Mouse (Mus musculus): ENCODE results near the gene Ulk3. TPM values are rescaled to one million over a fixed set of nuclear protein-coding genes. Genes with fewer than 3 reads are reported as not detected.

The Ulk3 gene
- polyA plus RNA-seq (2012; rRNA removed) = 23.2 and 34.2 TPM in 2 replicates

GRCm38 (mm10) chr9:57589224-57590126, at the start of gene Ulk3:
TSS of gene Ulk3 (plus strand) at chr9:57589452.
- TF ChIP-seq POLR2A (IDR thresholded peaks at IDR 0.05; ENCODE audit: borderline replicate concordance, extremely low read depth, low read depth, low read length) = peak; percentile 25; the same call in 1 of the 2 replicates
- no peak for TF ChIP-seq CTCF (IDR thresholded peaks at IDR 0.05; ENCODE audit: insufficient read depth, low read length)
- WGBS = under 1% methylated on average over 58 of the region's 58 CpGs
- Histone ChIP-seq H3K4me1 (ENCODE audit: control insufficient read depth, insufficient read depth, low read length) (peaks cover 4% of the 10 kb centered on the region; the same call in 1 of the 2 replicates), H3K4me3 (replicated peaks; ENCODE audit: extremely low read depth, low read depth, low read length) (peak within 1 kb of the TSS; percentile 84)
- peak; percentile 84 for DNase-seq

GRCm38 (mm10) chr9:57539550-57539949, 49.7 kb upstream of the Ulk3 start:
- Histone ChIP-seq H3K4me1 (ENCODE audit: control insufficient read depth, insufficient read depth, low read length) (peaks cover 3% of the 10 kb centered on the region; the same call in 1 of the 2 replicates), H3K4me3 (replicated peaks; ENCODE audit: extremely low read depth, low read depth, low read length) (no peak overlapping the region)
- TF ChIP-seq CTCF (IDR thresholded peaks at IDR 0.05; ENCODE audit: insufficient read depth, low read length) = no peak
- TF ChIP-seq POLR2A (IDR thresholded peaks at IDR 0.05; ENCODE audit: borderline replicate concordance, extremely low read depth, low read depth, low read length) = no peak
- 82% methylated on average over 2 of the region's 2 CpGs for WGBS
- no peak for DNase-seq

GRCm38 (mm10) chr9:57541312-57541711, 47.9 kb upstream of the Ulk3 start:
- peaks cover 3% of the 10 kb centered on the region; the same call in 1 of the 2 replicates for H3K4me1 ChIP-seq (ENCODE audit: control insufficient read depth, insufficient read depth, low read length)
- no peak overlapping the region for H3K4me3 ChIP-seq (replicated peaks; ENCODE audit: extremely low read depth, low read depth, low read length)
- WGBS = 0% methylated on average over 1 of the region's 1 CpGs
- DNase-seq = peak; percentile 42
- no peak for TF ChIP-seq CTCF (IDR thresholded peaks at IDR 0.05; ENCODE audit: insufficient read depth, low read length)
- TF ChIP-seq POLR2A (IDR thresholded peaks at IDR 0.05; ENCODE audit: borderline replicate concordance, extremely low read depth, low read depth, low read length) = no peak

GRCm38 (mm10) chr9:57543951-57544350, 45.3 kb upstream of the Ulk3 start:
- WGBS = 69% methylated on average over 3 of the region's 3 CpGs
- DNase-seq = no peak
- Histone ChIP-seq H3K4me1 (ENCODE audit: control insufficient read depth, insufficient read depth, low read length) (no peaks in the 10 kb centered on the region), H3K4me3 (replicated peaks; ENCODE audit: extremely low read depth, low read depth, low read length) (no peak overlapping the region)
- TF ChIP-seq CTCF (IDR thresholded peaks at IDR 0.05; ENCODE audit: insufficient read depth, low read length) (no peak), POLR2A (IDR thresholded peaks at IDR 0.05; ENCODE audit: borderline replicate concordance, extremely low read depth, low read depth, low read length) (no peak)

GRCm38 (mm10) chr9:57547287-57547686, 42.0 kb upstream of the Ulk3 start:
- Histone ChIP-seq H3K4me1 (ENCODE audit: control insufficient read depth, insufficient read depth, low read length) (peaks cover 2% of the 10 kb centered on the region; the same call in 1 of the 2 replicates), H3K4me3 (replicated peaks; ENCODE audit: extremely low read depth, low read depth, low read length) (no peak overlapping the region)
- DNase-seq = no peak
- WGBS = 52% methylated on average over 5 of the region's 5 CpGs
- no peak for TF ChIP-seq CTCF (IDR thresholded peaks at IDR 0.05; ENCODE audit: insufficient read depth, low read length)

GRCm38 (mm10) chr9:57547869-57548268, 41.4 kb upstream of the Ulk3 start:
- TF ChIP-seq POLR2A (IDR thresholded peaks at IDR 0.05; ENCODE audit: borderline replicate concordance, extremely low read depth, low read depth, low read length) (no peak), CTCF (IDR thresholded peaks at IDR 0.05; ENCODE audit: insufficient read depth, low read length) (no peak)
- WGBS = 80% methylated on average over 11 of the region's 11 CpGs
- Histone ChIP-seq H3K4me1 (ENCODE audit: control insufficient read depth, insufficient read depth, low read length) (peaks cover 2% of the 10 kb centered on the region; the same call in 1 of the 2 replicates), H3K4me3 (replicated peaks; ENCODE audit: extremely low read depth, low read depth, low read length) (no peak overlapping the region)
- no peak for DNase-seq

GRCm38 (mm10) chr9:57549186-57549585, 40.1 kb upstream of the Ulk3 start:
- DNase-seq = no peak
- TF ChIP-seq POLR2A (IDR thresholded peaks at IDR 0.05; ENCODE audit: borderline replicate concordance, extremely low read depth, low read depth, low read length) (no peak), CTCF (IDR thresholded peaks at IDR 0.05; ENCODE audit: insufficient read depth, low read length) (no peak)

GRCm38 (mm10) chr9:57550126-57550862, 39.0 kb upstream of the Ulk3 start:
- 72% methylated on average over 11 of the region's 11 CpGs for WGBS
- peak; percentile 29 for DNase-seq

More at GRCm38 (mm10) chr9:57549186-57549585, 40.1 kb upstream of the Ulk3 start:
- 95% methylated on average over 4 of the region's 4 CpGs for WGBS
- H3K4me3 ChIP-seq (replicated peaks; ENCODE audit: extremely low read depth, low read depth, low read length) = no peak overlapping the region
- H3K4me1 ChIP-seq (ENCODE audit: control insufficient read depth, insufficient read depth, low read length) = peaks cover 2% of the 10 kb centered on the region; the same call in 1 of the 2 replicates

GRCm38 (mm10) chr9:57552139-57552887, 36.9 kb upstream of the Ulk3 start, which contains the start of gene Mpi:
TSS of gene Mpi (minus strand) at chr9:57552763.
- H3K4me1 ChIP-seq (ENCODE audit: control insufficient read depth, insufficient read depth, low read length) = peaks cover 2% of the 10 kb centered on the region; the same call in 1 of the 2 replicates
- peak; percentile 64; the same call in 1 of the 2 replicates for TF ChIP-seq POLR2A (IDR thresholded peaks at IDR 0.05; ENCODE audit: borderline replicate concordance, extremely low read depth, low read depth, low read length)
- no peak for TF ChIP-seq CTCF (IDR thresholded peaks at IDR 0.05; ENCODE audit: insufficient read depth, low read length)
- under 1% methylated on average over 28 of the region's 28 CpGs for WGBS
- H3K4me3 ChIP-seq (replicated peaks; ENCODE audit: extremely low read depth, low read depth, low read length) = peak within 1 kb of the TSS; percentile 99
- DNase-seq = peak; percentile 54

More at GRCm38 (mm10) chr9:57550126-57550862, 39.0 kb upstream of the Ulk3 start:
- Histone ChIP-seq H3K4me1 (ENCODE audit: control insufficient read depth, insufficient read depth, low read length) (peaks cover 2% of the 10 kb centered on the region; the same call in 1 of the 2 replicates), H3K4me3 (replicated peaks; ENCODE audit: extremely low read depth, low read depth, low read length) (no peak overlapping the region)
- TF ChIP-seq POLR2A (IDR thresholded peaks at IDR 0.05; ENCODE audit: borderline replicate concordance, extremely low read depth, low read depth, low read length) (no peak), CTCF (IDR thresholded peaks at IDR 0.05; ENCODE audit: insufficient read depth, low read length) (no peak)
